Mouse (Mus musculus) erythroblast, embryonic 14.5 days (primary cell): ENCODE data around the gene Adgra3. TPM values are rescaled to one million over a fixed set of nuclear protein-coding genes. Genes with fewer than 3 reads are reported as not detected.

ENCODE experiments used
- H3K27me3 ChIP-seq: 2 replicates; pipeline ENCODE4 v1.6.1; 2012; ENCODE audit warnings: inconsistent platforms; ENCODE audit not compliant: control insufficient read depth
- H3K36me3 ChIP-seq: 2 replicates; pipeline ENCODE4 v1.6.1; 2012; ENCODE audit warnings: mild to moderate bottlenecking, inconsistent platforms; ENCODE audit not compliant: control insufficient read depth
- H3K4me1 ChIP-seq: 2 replicates; pipeline ENCODE4 v1.6.1; 2012; ENCODE audit warnings: inconsistent platforms; ENCODE audit not compliant: control insufficient read depth
- H3K4me3 ChIP-seq: replicated peaks from 2 replicates; pipeline ENCODE3; 2012; ENCODE audit warnings: moderate library complexity, mild to moderate bottlenecking, inconsistent platforms
- H3K9me3 ChIP-seq: 2 replicates; pipeline ENCODE4 v1.6.1; 2012; ENCODE audit warnings: low read length, inconsistent platforms, mixed read lengths; ENCODE audit not compliant: control insufficient read depth
- GATA1 ChIP-seq: IDR thresholded peaks from 2 replicates; pipeline ENCODE4 v1.6.1; 2012; ENCODE audit warnings: low read length, inconsistent platforms, mixed read lengths
- TAL1 ChIP-seq: IDR thresholded peaks from 3 replicates; pipeline ENCODE4 v1.6.1; 2012; ENCODE audit warnings: low read length, inconsistent platforms, mixed read lengths
- polyA plus RNA-seq: library from polyadenylated mRNA; stranded (reverse); fragments of >175 nt; gene quantifications from 2 replicates; pipeline ENCODE4 v1.2.3, GENCODE M21; 2012

Adgra3 gene
- polyA plus RNA-seq, 1 experiment = 0.20 TPM

- H3K9me3 ChIP-seq = no peaks in the 10 kb centered on the region
- peaks cover 16% of the 10 kb centered on the region for H3K36me3 ChIP-seq
- no peaks in the 10 kb centered on the region for H3K27me3 ChIP-seq
- no peak overlapping the region for H3K4me3 ChIP-seq
- TF ChIP-seq GATA1 (no peak), TAL1 (no peak)
- H3K4me1 ChIP-seq = peaks cover 11% of the 10 kb centered on the region
Measured at GRCm38 (mm10) chr5:50024097-50024496, 34.7 kb downstream of the Adgra3 start.

- H3K4me3 ChIP-seq = no peak overlapping the region
- no peaks in the 10 kb centered on the region for H3K27me3 ChIP-seq
- H3K9me3 ChIP-seq = no peaks in the 10 kb centered on the region
- H3K36me3 ChIP-seq = no peaks in the 10 kb centered on the region; the same call in 1 of the 2 replicates
- no peak for TF ChIP-seq GATA1
- H3K4me1 ChIP-seq = peaks cover 13% of the 10 kb centered on the region
Measured at GRCm38 (mm10) chr5:50015987-50016587, 42.7 kb downstream of the Adgra3 start.

- TF ChIP-seq TAL1 = no peak
- TF ChIP-seq GATA1 = no peak
- H3K4me1 ChIP-seq = peaks cover 13% of the 10 kb centered on the region
- no peaks in the 10 kb centered on the region; the same call in 1 of the 2 replicates for H3K36me3 ChIP-seq
- no peaks in the 10 kb centered on the region for H3K27me3 ChIP-seq
- H3K4me3 ChIP-seq = no peak overlapping the region
- no peaks in the 10 kb centered on the region for H3K9me3 ChIP-seq
Measured at GRCm38 (mm10) chr5:50015147-50015697, 43.6 kb downstream of the Adgra3 start.

- no peak overlapping the region for H3K4me3 ChIP-seq
- TF ChIP-seq GATA1 (no peak), TAL1 (no peak)
- no peaks in the 10 kb centered on the region for H3K9me3 ChIP-seq
- H3K4me1 ChIP-seq = peaks cover 13% of the 10 kb centered on the region
- H3K36me3 ChIP-seq = no peaks in the 10 kb centered on the region; the same call in 1 of the 2 replicates
- H3K27me3 ChIP-seq = no peaks in the 10 kb centered on the region
Measured at GRCm38 (mm10) chr5:50014658-50015057, 44.1 kb downstream of the Adgra3 start.

GRCm38 (mm10) chr5:50013965-50014364 lies 44.8 kb downstream of the Adgra3 start:
- no peaks in the 10 kb centered on the region for H3K9me3 ChIP-seq
- peaks cover 3% of the 10 kb centered on the region; the same call in 1 of the 2 replicates for H3K36me3 ChIP-seq
- no peak for TF ChIP-seq GATA1
- TF ChIP-seq TAL1 = no peak
- H3K27me3 ChIP-seq = no peaks in the 10 kb centered on the region
- peaks cover 13% of the 10 kb centered on the region for H3K4me1 ChIP-seq
- H3K4me3 ChIP-seq = no peak overlapping the region

- TF ChIP-seq TAL1 = no peak
- TF ChIP-seq GATA1 = no peak
- Histone ChIP-seq H3K4me3 (no peak overlapping the region), H3K9me3 (no peaks in the 10 kb centered on the region), H3K36me3 (peaks cover 11% of the 10 kb centered on the region), H3K27me3 (no peaks in the 10 kb centered on the region), H3K4me1 (no peaks in the 10 kb centered on the region)
Measured at GRCm38 (mm10) chr5:50008841-50009240, 50.0 kb downstream of the Adgra3 start.

GRCm38 (mm10) chr5:50006915-50007658 lies 51.7 kb downstream of the Adgra3 start:
- Histone ChIP-seq H3K4me3 (no peak overlapping the region), H3K36me3 (peaks cover 11% of the 10 kb centered on the region), H3K9me3 (no peaks in the 10 kb centered on the region), H3K4me1 (no peaks in the 10 kb centered on the region), H3K27me3 (no peaks in the 10 kb centered on the region)
- TF ChIP-seq GATA1 (no peak), TAL1 (no peak)

GRCm38 (mm10) chr5:50002269-50002668 lies 56.5 kb downstream of the Adgra3 start:
- H3K36me3 ChIP-seq = peaks cover 11% of the 10 kb centered on the region
- TF ChIP-seq TAL1 (no peak), GATA1 (no peak)
- no peaks in the 10 kb centered on the region for H3K9me3 ChIP-seq
- H3K27me3 ChIP-seq = no peaks in the 10 kb centered on the region
- no peak overlapping the region for H3K4me3 ChIP-seq
- H3K4me1 ChIP-seq = no peaks in the 10 kb centered on the region

- Histone ChIP-seq H3K36me3 (peaks cover 6% of the 10 kb centered on the region), H3K4me1 (no peaks in the 10 kb centered on the region), H3K4me3 (no peak overlapping the region), H3K9me3 (no peaks in the 10 kb centered on the region), H3K27me3 (no peaks in the 10 kb centered on the region)
- TF ChIP-seq GATA1 = no peak
- no peak for TF ChIP-seq TAL1
Measured at GRCm38 (mm10) chr5:49999764-50000163, 59.0 kb downstream of the Adgra3 start.
